Mouse (Mus musculus): Measurements from ENCODE around the gene Dctn1. TPM values are rescaled to one million over a fixed set of nuclear protein-coding genes. Genes with fewer than 3 reads are reported as not detected.

The Dctn1 gene
- polyA plus RNA-seq (2015; fragmentation: Nextera tagmentation; extraction: Ambion mirVana), result 25.0 and 30.5 TPM in 2 replicates

GRCm38 (mm10) chr6:83165607-83166242, at the start of gene Dctn1:
Gene Dctn1, plus strand, starts transcription at chr6:83165920.

GRCm38 (mm10) chr6:83120930-83121862, 44.5 kb upstream of the Dctn1 start, which contains the start of gene Wbp1:
Gene Wbp1, minus strand, starts transcription at chr6:83121559.

GRCm38 (mm10) chr6:83125331-83125730, 40.4 kb upstream of the Dctn1 start, which contains the start of gene Ino80b:
Gene Ino80b, minus strand, starts transcription at chr6:83125431.

GRCm38 (mm10) chr6:83134951-83135513, 30.7 kb upstream of the Dctn1 start, which contains the start of gene Rtkn:
Gene Rtkn, plus strand, starts transcription at chr6:83135463.

GRCm38 (mm10) chr6:83156259-83156684, 9.4 kb upstream of the Dctn1 start, which contains the start of the genes Wdr54 and 1700003E16Rik:
Gene Wdr54, minus strand, starts transcription at chr6:83156397.
Gene 1700003E16Rik, plus strand, starts transcription at chr6:83156404.

GRCm38 (mm10) chr6:83219814-83220213, 54.1 kb downstream of the Dctn1 start, which contains the start of gene Slc4a5:
Gene Slc4a5, plus strand, starts transcription at chr6:83219828.

Other genes with a start within 250 kb of the Dctn1 start
- gene Sema4f, start 226.2 kb upstream of the Dctn1 start, polyA plus RNA-seq (2015; fragmentation: Nextera tagmentation; extraction: Ambion mirVana), result 0.36 and 0.43 TPM in 2 replicates
- 15.5 and 16.1 TPM in 2 replicates for gene M1ap, start 219.0 kb upstream of the Dctn1 start, polyA plus RNA-seq (2015; fragmentation: Nextera tagmentation; extraction: Ambion mirVana)
- gene Dok1, start 132.4 kb upstream of the Dctn1 start, polyA plus RNA-seq (2015; fragmentation: Nextera tagmentation; extraction: Ambion mirVana), result 26.3 and 28.2 TPM in 2 replicates
- 1.8 and 3.1 TPM in 2 replicates for gene Loxl3, start 131.7 kb upstream of the Dctn1 start, polyA plus RNA-seq (2015; fragmentation: Nextera tagmentation; extraction: Ambion mirVana)
- 193 and 196 TPM in 2 replicates for gene Aup1, start 111.4 kb upstream of the Dctn1 start, polyA plus RNA-seq (2015; fragmentation: Nextera tagmentation; extraction: Ambion mirVana)
- 114 and 124 TPM in 2 replicates for gene Htra2, start 110.6 kb upstream of the Dctn1 start, polyA plus RNA-seq (2015; fragmentation: Nextera tagmentation; extraction: Ambion mirVana)
- gene Dqx1, start 108.1 kb upstream of the Dctn1 start, polyA plus RNA-seq (2015; fragmentation: Nextera tagmentation; extraction: Ambion mirVana), result 0.59 and 0.73 TPM in 2 replicates
- not detected in 2 replicates for gene Tlx2, start 95.6 kb upstream of the Dctn1 start, polyA plus RNA-seq (2015; fragmentation: Nextera tagmentation; extraction: Ambion mirVana)
- gene Pcgf1, start 88.1 kb upstream of the Dctn1 start, polyA plus RNA-seq (2015; fragmentation: Nextera tagmentation; extraction: Ambion mirVana), result 23.5 and 25.1 TPM in 2 replicates
- gene Lbx2, start 79.6 kb upstream of the Dctn1 start, polyA plus RNA-seq (2015; fragmentation: Nextera tagmentation; extraction: Ambion mirVana), result 0.51 and 1.0 TPM in 2 replicates
- 1.6 and 2.2 TPM in 2 replicates for gene Ccdc142, start 64.3 kb upstream of the Dctn1 start, polyA plus RNA-seq (2015; fragmentation: Nextera tagmentation; extraction: Ambion mirVana)
- gene Gm42688, start 64.3 kb upstream of the Dctn1 start, polyA plus RNA-seq (2015; fragmentation: Nextera tagmentation; extraction: Ambion mirVana), result 1.4 and 2.5 TPM in 2 replicates
- gene Mrpl53, start 56.9 kb upstream of the Dctn1 start, polyA plus RNA-seq (2015; fragmentation: Nextera tagmentation; extraction: Ambion mirVana), result 78.0 and 87.2 TPM in 2 replicates
- gene Mogs, start 50.4 kb upstream of the Dctn1 start, polyA plus RNA-seq (2015; fragmentation: Nextera tagmentation; extraction: Ambion mirVana), result 32.6 and 33.7 TPM in 2 replicates
- gene Wbp1, start 44.4 kb upstream of the Dctn1 start, polyA plus RNA-seq (2015; fragmentation: Nextera tagmentation; extraction: Ambion mirVana), result 36.8 and 44.2 TPM in 2 replicates
- gene Ino80b, start 40.5 kb upstream of the Dctn1 start, polyA plus RNA-seq (2015; fragmentation: Nextera tagmentation; extraction: Ambion mirVana), result 8.7 and 10.1 TPM in 2 replicates
- 3.6 and 3.9 TPM in 2 replicates for gene Rtkn, start 30.5 kb upstream of the Dctn1 start, polyA plus RNA-seq (2015; fragmentation: Nextera tagmentation; extraction: Ambion mirVana)
- 0.40 and 0.43 TPM in 2 replicates for gene Wdr54, start 9.5 kb upstream of the Dctn1 start, polyA plus RNA-seq (2015; fragmentation: Nextera tagmentation; extraction: Ambion mirVana)
- 0.10 and 0.11 TPM in 2 replicates for gene 1700003E16Rik, start 9.5 kb upstream of the Dctn1 start, polyA plus RNA-seq (2015; fragmentation: Nextera tagmentation; extraction: Ambion mirVana)
- 0.07 and 0.11 TPM in 2 replicates for gene Slc4a5, start 53.9 kb downstream of the Dctn1 start, polyA plus RNA-seq (2015; fragmentation: Nextera tagmentation; extraction: Ambion mirVana)
- gene Mthfd2, start 160.0 kb downstream of the Dctn1 start, polyA plus RNA-seq (2015; fragmentation: Nextera tagmentation; extraction: Ambion mirVana), result 31.5 and 41.3 TPM in 2 replicates
- gene Mob1a, start 160.1 kb downstream of the Dctn1 start, polyA plus RNA-seq (2015; fragmentation: Nextera tagmentation; extraction: Ambion mirVana), result 38.3 and 41.6 TPM in 2 replicates
- 298 and 364 TPM in 2 replicates for gene Bola3, start 183.2 kb downstream of the Dctn1 start, polyA plus RNA-seq (2015; fragmentation: Nextera tagmentation; extraction: Ambion mirVana)